Mouse (Mus musculus): ENCODE results near the gene Umod.

- TF ChIP-seq MAX (IDR thresholded peaks at IDR 0.05; ENCODE audit: low read length) = no peak
- TF ChIP-seq EP300 (IDR thresholded peaks at IDR 0.05; ENCODE audit: low read depth in 1 of 2, low read length in 2 of 2) = no peak
- no peak for TF ChIP-seq USF1 (IDR thresholded peaks at IDR 0.05; ENCODE audit: low read depth, low read length)
- TF ChIP-seq SIN3A (IDR thresholded peaks at IDR 0.05; ENCODE audit: low read length) = no peak
- TF ChIP-seq NRF1 (IDR thresholded peaks at IDR 0.05; ENCODE audit: insufficient read depth, low read depth, low read length, poor library complexity, severe bottlenecking) = no peak
- TF ChIP-seq CTCF (IDR thresholded peaks at IDR 0.05 in 2 of 3, conservative IDR thresholded peaks at IDR 0.05 in 1 of 3; ENCODE audit: control insufficient read depth in 1 of 3, insufficient read depth in 1 of 3, low read depth in 2 of 3, low read length in 3 of 3, poor library complexity in 1 of 3, severe bottlenecking in 1 of 3) = no peak
- no peak for TF ChIP-seq TBP (IDR thresholded peaks at IDR 0.05; ENCODE audit: low read depth, low read length)
- TF ChIP-seq POLR2A (IDR thresholded peaks at IDR 0.05; ENCODE audit: control insufficient read depth in 1 of 2, insufficient read depth in 1 of 2, low read depth in 1 of 2, low read length in 2 of 2, poor library complexity in 1 of 2) = no peak
- no peak for TF ChIP-seq GATA1 (IDR thresholded peaks at IDR 0.05; ENCODE audit: low read depth, low read length)
- TF ChIP-seq ZC3H11A (IDR thresholded peaks at IDR 0.05; ENCODE audit: low read depth, low read length) = no peak
- no peak for TF ChIP-seq MAFK (IDR thresholded peaks at IDR 0.05; ENCODE audit: borderline replicate concordance, low read depth, low read length)
- no peak for TF ChIP-seq E2F4 (IDR thresholded peaks at IDR 0.05; ENCODE audit: borderline replicate concordance, low read depth, low read length)
Measured at GRCm38 (mm10) chr7:119522385-119522784, 43.3 kb upstream of the Umod start.
